Mouse (Mus musculus) adrenal gland, adult (tissue): Measurements from ENCODE around the gene Shbg.
"Not testable (repeated sequence)": the region's sequence is repeated elsewhere in the genome, so short reads cannot be mapped to it uniquely, and the experiment has no call there.

ENCODE experiments used
- DNase-seq, 2 experiments: peaks; one replicate each; pipeline ENCODE4 v3.0.0; 2022 to 2023; ENCODE audit warnings: low spot score in 1 of 2; ENCODE audit not compliant: inconsistent age in 2 of 2

Gene Shbg

GRCm38 (mm10) chr11:69632284-69633089, 14.8 kb upstream of the Shbg start, which contains the start of gene Fxr2:
Gene Fxr2 (plus strand): TSS chr11:69632990.
- peak; percentile 100 for DNase-seq

- peak in 1 of 2 experiments; percentile 64 for DNase-seq
Measured at GRCm38 (mm10) chr11:69629802-69630201, 12.1 kb upstream of the Shbg start.

- DNase-seq, result peak; percentile 75 to 92
Measured at GRCm38 (mm10) chr11:69628286-69628685, 10.6 kb upstream of the Shbg start.

GRCm38 (mm10) chr11:69624339-69624738, 6.6 kb upstream of the Shbg start:
- not testable (repeated sequence) for DNase-seq

- DNase-seq, result no peak
Measured at GRCm38 (mm10) chr11:69623006-69623405, 5.3 kb upstream of the Shbg start.

- peak in 1 of 2 experiments; percentile 56 for DNase-seq
Measured at GRCm38 (mm10) chr11:69622406-69622805, 4.7 kb upstream of the Shbg start.

- peak; percentile 64 to 89 for DNase-seq
Measured at GRCm38 (mm10) chr11:69621571-69622268, 4.0 kb upstream of the Shbg start, which contains the start of gene Sat2. Gene Sat2 (plus strand): TSS chr11:69622024.

- no peak for DNase-seq
Measured at GRCm38 (mm10) chr11:69620394-69621081, 2.8 kb upstream of the Shbg start.

GRCm38 (mm10) chr11:69616781-69617180, 924 bp downstream of the Shbg start:
- DNase-seq, result no peak

- not testable (repeated sequence) for DNase-seq
Measured at GRCm38 (mm10) chr11:69614257-69614588, 3.5 kb downstream of the Shbg start.

GRCm38 (mm10) chr11:69613553-69614256, 4.0 kb downstream of the Shbg start:
- DNase-seq, result peak; percentile 87 to 96

- no peak for DNase-seq
Measured at GRCm38 (mm10) chr11:69610899-69611298, 6.8 kb downstream of the Shbg start.

- no peak for DNase-seq
Measured at GRCm38 (mm10) chr11:69609416-69609815, 8.3 kb downstream of the Shbg start.

GRCm38 (mm10) chr11:69608525-69608924, 9.2 kb downstream of the Shbg start:
- DNase-seq, result no peak

GRCm38 (mm10) chr11:69606832-69607231, 10.9 kb downstream of the Shbg start:
- DNase-seq, result no peak

- DNase-seq, result no peak
Measured at GRCm38 (mm10) chr11:69606491-69606795, 11.3 kb downstream of the Shbg start.

GRCm38 (mm10) chr11:69605726-69606490, 11.8 kb downstream of the Shbg start, which contains the start of gene Atp1b2:
Gene Atp1b2 (minus strand): TSS chr11:69605942.
- peak; percentile 78 to 88 for DNase-seq

- peak; percentile 38 to 67 for DNase-seq
Measured at GRCm38 (mm10) chr11:69604795-69605664, 12.7 kb downstream of the Shbg start.

GRCm38 (mm10) chr11:69604347-69604746, 13.4 kb downstream of the Shbg start:
- DNase-seq, result peak in 1 of 2 experiments; percentile 42
